Mouse (Mus musculus) limb, embryonic 12.5 days (tissue): ENCODE measurements around the gene Tmub2. TPM values are rescaled to one million over a fixed set of nuclear protein-coding genes. Genes with fewer than 3 reads are reported as not detected.

Experiments used
- ATAC-seq: fragments of 200-750 bp; cut with Nextera tagmentation; 2 replicates; pipeline ENCODE4 v1.8.0; 2017; ENCODE audit warnings: low read depth, moderate TSS enrichment; ENCODE audit not compliant: insufficient number of reproducible peaks, insufficient read depth, low FRiP score, low TSS enrichment
- H3K27ac ChIP-seq: fragments of 300-500 bp; sonication (generic); 2 replicates; pipeline ENCODE4 v1.5.1; 2016; ENCODE audit warnings: mild to moderate bottlenecking, moderate library complexity
- H3K27me3 ChIP-seq: fragments of 300-500 bp; sonication (generic); 2 replicates; pipeline ENCODE4 v1.6.1; 2016; ENCODE audit warnings: mild to moderate bottlenecking, moderate library complexity
- H3K36me3 ChIP-seq: fragments of 300-500 bp; sonication (generic); 2 replicates; pipeline ENCODE4 v1.6.1; 2016; ENCODE audit warnings: mild to moderate bottlenecking, moderate library complexity
- H3K4me1 ChIP-seq: fragments of 300-500 bp; sonication (generic); replicated peaks from 2 replicates; pipeline ENCODE4 v1.6.1; 2016
- H3K4me2 ChIP-seq: fragments of 300-500 bp; sonication (generic); 2 replicates; pipeline ENCODE4 v1.6.1; 2016; ENCODE audit warnings: mild to moderate bottlenecking, moderate library complexity
- H3K4me3 ChIP-seq: fragments of 300-500 bp; sonication (generic); replicated peaks from 2 replicates; pipeline ENCODE4 v1.5.1; 2016; ENCODE audit warnings: mild to moderate bottlenecking
- H3K9ac ChIP-seq: fragments of 300-500 bp; sonication (generic); replicated peaks from 2 replicates; pipeline ENCODE4 v1.6.1; 2016; ENCODE audit warnings: mild to moderate bottlenecking, moderate library complexity
- H3K9me3 ChIP-seq: fragments of 300-500 bp; sonication (generic); 2 replicates; pipeline ENCODE4 v1.6.1; 2016; ENCODE audit warnings: mild to moderate bottlenecking, moderate library complexity
- WGBS: fragments of 180-500 bp; shearing (Covaris S2); methylation state at CpG from one replicate; pipeline ENCODE4 v1.1.7; 2016; 5-methylcytosine and 5-hydroxymethylcytosine counted together
- polyA plus RNA-seq: library from polyadenylated mRNA; unstranded; fragments of >200 nt; fragmentation: Nextera tagmentation; extraction: Ambion mirVana; gene quantifications from 2 replicates; pipeline ENCODE4 v1.2.1, GENCODE M21; 2016

Gene Tmub2
- 47.4 and 48.9 TPM in 2 replicates for polyA plus RNA-seq

- no peaks in the 10 kb centered on the region for H3K27me3 ChIP-seq
- under 1% methylated on average over 32 of the region's 32 CpGs for WGBS
- peaks cover 25% of the 10 kb centered on the region for H3K36me3 ChIP-seq
Observed at GRCm38 (mm10) chr11:102284501-102285094, at the start of gene Tmub2. TSS of gene Tmub2 (plus strand) at chr11:102284931.

GRCm38 (mm10) chr11:102236022-102236421 lies 48.7 kb upstream of the Tmub2 start:
- no peak for ATAC-seq
- no peak overlapping the region for H3K27ac ChIP-seq
- WGBS = 62% methylated on average over 2 of the region's 2 CpGs

More at GRCm38 (mm10) chr11:102284501-102285094, at the start of gene Tmub2:
- H3K9me3 ChIP-seq = no peaks in the 10 kb centered on the region
- peaks cover 13% of the 10 kb centered on the region for H3K4me1 ChIP-seq
- H3K4me2 ChIP-seq = peak within 1 kb of the TSS; percentile 67
- peak within 1 kb of the TSS; percentile 72 for H3K27ac ChIP-seq
- peak within 1 kb of the TSS; percentile 85 for H3K9ac ChIP-seq
- peak within 1 kb of the TSS; percentile 75 for H3K4me3 ChIP-seq
- peak; percentile 90 for ATAC-seq

GRCm38 (mm10) chr11:102240636-102241035 lies 44.1 kb upstream of the Tmub2 start:
- no peak for ATAC-seq
- WGBS = 90% methylated on average over 6 of the region's 6 CpGs
- peaks cover 12% of the 10 kb centered on the region for H3K4me1 ChIP-seq
- no peak overlapping the region for H3K9ac ChIP-seq
- no peaks in the 10 kb centered on the region; the same call in 1 of the 2 replicates for H3K27me3 ChIP-seq
- no peak overlapping the region for H3K4me2 ChIP-seq
- H3K9me3 ChIP-seq = no peaks in the 10 kb centered on the region
- no peak overlapping the region for H3K27ac ChIP-seq
- H3K36me3 ChIP-seq = no peaks in the 10 kb centered on the region
- no peak overlapping the region for H3K4me3 ChIP-seq

More at GRCm38 (mm10) chr11:102236022-102236421, 48.7 kb upstream of the Tmub2 start:
- Histone ChIP-seq H3K9me3 (no peaks in the 10 kb centered on the region), H3K27me3 (no peaks in the 10 kb centered on the region), H3K9ac (no peak overlapping the region), H3K4me1 (no peaks in the 10 kb centered on the region), H3K4me3 (no peak overlapping the region), H3K36me3 (no peaks in the 10 kb centered on the region), H3K4me2 (no peak overlapping the region)

DNA sequence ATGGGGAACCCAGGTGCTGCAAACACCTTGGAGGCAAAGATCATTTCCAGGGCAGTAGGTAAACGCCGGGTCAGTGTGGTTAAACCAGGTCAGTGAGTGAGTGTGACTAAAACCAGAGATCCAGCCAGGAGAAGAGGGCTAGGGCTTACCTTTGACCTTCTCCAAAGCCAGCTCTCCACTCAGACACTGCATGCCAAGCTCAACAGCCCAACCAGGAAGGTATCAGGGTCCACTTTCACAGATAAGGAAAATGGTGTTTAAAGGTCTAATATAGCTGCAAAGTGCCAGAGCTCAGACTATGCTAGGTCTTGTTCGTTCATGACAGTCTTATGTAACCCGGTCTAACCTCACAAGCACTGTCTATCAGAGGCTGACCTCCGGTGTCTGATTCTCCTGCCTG lies 43.5 kb upstream of the Tmub2 start:
- no peak for ATAC-seq
- Histone ChIP-seq H3K27me3 (no peaks in the 10 kb centered on the region; the same call in 1 of the 2 replicates), H3K9ac (no peak overlapping the region), H3K4me3 (no peak overlapping the region), H3K9me3 (no peaks in the 10 kb centered on the region), H3K4me2 (no peak overlapping the region), H3K4me1 (peaks cover 16% of the 10 kb centered on the region), H3K36me3 (no peaks in the 10 kb centered on the region), H3K27ac (no peak overlapping the region)
- WGBS = 87% methylated on average over 5 of the region's 5 CpGs

- Histone ChIP-seq H3K4me2 (no peak overlapping the region), H3K36me3 (no peaks in the 10 kb centered on the region), H3K27ac (no peak overlapping the region), H3K4me3 (no peak overlapping the region), H3K9ac (no peak overlapping the region), H3K27me3 (no peaks in the 10 kb centered on the region; the same call in 1 of the 2 replicates), H3K4me1 (peaks cover 16% of the 10 kb centered on the region), H3K9me3 (no peaks in the 10 kb centered on the region)
- WGBS = 54% methylated on average over 5 of the region's 5 CpGs
- ATAC-seq = no peak
Observed at GRCm38 (mm10) chr11:102241874-102242273, 42.9 kb upstream of the Tmub2 start.

DNA sequence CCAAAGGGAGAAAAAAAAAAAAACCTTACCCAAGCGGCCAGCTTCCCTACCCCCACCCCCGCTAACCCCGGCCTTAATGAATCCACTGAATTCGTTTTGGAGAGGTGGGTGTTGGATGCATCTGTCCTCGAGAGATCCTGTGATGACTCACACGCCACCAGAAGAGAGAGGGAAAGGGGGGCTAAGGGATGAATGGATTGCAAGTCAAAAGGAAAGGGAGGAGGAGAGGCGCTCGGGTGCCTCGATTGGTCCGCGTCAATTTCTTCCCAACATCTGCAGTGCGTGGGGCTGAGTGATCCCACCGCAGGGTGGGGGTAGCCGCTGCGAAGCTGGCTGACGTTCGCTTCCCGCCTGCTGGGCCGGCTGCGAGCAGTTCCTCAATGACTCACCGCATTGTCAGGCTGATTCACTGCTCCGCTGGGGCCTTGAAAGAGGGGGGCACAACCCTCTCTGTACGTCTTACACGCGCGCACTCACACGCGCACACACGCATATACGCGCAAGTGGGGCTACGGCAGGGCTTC lies 39.7 kb upstream of the Tmub2 start:
- Histone ChIP-seq H3K9me3 (no peaks in the 10 kb centered on the region), H3K4me2 (peak overlapping the region; percentile 81), H3K36me3 (no peaks in the 10 kb centered on the region), H3K27ac (peak overlapping the region; percentile 56; the same call in 1 of the 2 replicates), H3K4me1 (peaks cover 25% of the 10 kb centered on the region), H3K27me3 (no peaks in the 10 kb centered on the region; the same call in 1 of the 2 replicates), H3K9ac (peak overlapping the region; percentile 56), H3K4me3 (peak overlapping the region; percentile 37)
- WGBS = 2% methylated on average over 32 of the region's 32 CpGs
- ATAC-seq = peak; percentile 13; the same call in 1 of the 2 replicates

DNA sequence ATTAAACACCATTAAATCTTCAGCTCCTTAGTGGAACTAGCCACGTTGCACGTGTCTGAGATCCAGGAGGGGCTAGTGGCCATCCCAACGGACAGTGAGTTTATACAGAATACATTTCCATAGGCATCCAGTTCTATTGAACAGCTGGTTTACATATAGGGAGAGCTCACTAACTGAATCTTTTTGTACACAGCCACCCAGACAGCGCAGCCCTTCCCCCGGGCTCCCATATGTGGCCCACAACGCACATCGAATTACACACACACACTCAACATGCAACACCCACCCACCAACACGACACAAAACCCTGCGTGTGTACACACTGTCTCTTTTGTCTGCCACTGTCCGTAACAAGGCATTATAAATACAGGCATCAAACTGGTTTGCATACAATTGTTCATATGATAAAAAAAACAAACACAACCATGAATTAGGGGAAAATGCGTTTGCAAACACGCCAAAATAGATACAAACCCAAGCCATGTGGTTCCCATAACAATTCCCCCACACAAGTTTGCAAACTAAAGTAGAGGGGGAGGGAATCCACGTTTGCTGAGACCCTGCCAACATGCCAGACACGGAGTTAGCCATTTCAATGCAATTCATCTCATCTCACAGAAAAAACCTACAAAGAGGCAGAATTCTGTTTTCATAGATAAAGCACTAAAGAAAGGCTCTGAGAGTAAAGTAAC lies 39.0 kb upstream of the Tmub2 start:
- Histone ChIP-seq H3K4me3 (peak overlapping the region; percentile 37), H3K4me1 (peaks cover 25% of the 10 kb centered on the region), H3K9me3 (no peaks in the 10 kb centered on the region), H3K4me2 (peak overlapping the region; percentile 81), H3K27ac (peak overlapping the region; percentile 56; the same call in 1 of the 2 replicates), H3K27me3 (no peaks in the 10 kb centered on the region; the same call in 1 of the 2 replicates), H3K36me3 (peaks cover under 1% of the 10 kb centered on the region; the same call in 1 of the 2 replicates), H3K9ac (peak overlapping the region; percentile 56; the same call in 1 of the 2 replicates)
- ATAC-seq = no peak
- WGBS = 48% methylated on average over 14 of the region's 14 CpGs

DNA sequence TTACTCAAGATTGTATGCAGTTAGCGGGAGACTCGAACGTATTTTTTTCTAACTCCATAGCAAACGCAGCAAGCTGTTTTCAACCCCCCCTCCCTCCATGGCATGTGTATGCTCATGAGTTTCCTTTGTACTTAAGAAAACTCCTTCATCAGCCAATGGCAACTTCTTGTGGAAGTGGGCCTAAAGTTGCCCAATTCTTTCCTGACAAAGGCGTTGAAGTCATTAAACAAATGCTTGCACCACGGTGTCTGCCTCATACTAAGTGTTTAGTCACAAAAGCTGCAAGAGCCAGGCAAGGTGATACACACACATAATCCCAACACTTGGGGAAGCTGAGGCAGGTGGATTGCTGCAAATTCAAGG lies 38.5 kb upstream of the Tmub2 start:
- Histone ChIP-seq H3K27me3 (no peaks in the 10 kb centered on the region; the same call in 1 of the 2 replicates), H3K27ac (no peak overlapping the region)

GRCm38 (mm10) chr11:102246871-102247270 lies 37.9 kb upstream of the Tmub2 start:
- H3K4me2 ChIP-seq = no peak overlapping the region
- no peaks in the 10 kb centered on the region for H3K9me3 ChIP-seq
- H3K27ac ChIP-seq = no peak overlapping the region
- no peak for ATAC-seq
- H3K27me3 ChIP-seq = no peaks in the 10 kb centered on the region; the same call in 1 of the 2 replicates
- peaks cover 11% of the 10 kb centered on the region; the same call in 1 of the 2 replicates for H3K36me3 ChIP-seq
- H3K4me1 ChIP-seq = peaks cover 25% of the 10 kb centered on the region
- 89% methylated on average over 4 of the region's 4 CpGs for WGBS
- H3K4me3 ChIP-seq = no peak overlapping the region
- no peak overlapping the region for H3K9ac ChIP-seq

More for the DNA sequence above, 38.5 kb upstream of the Tmub2 start:
- no peak for ATAC-seq
- peaks cover 6% of the 10 kb centered on the region; the same call in 1 of the 2 replicates for H3K36me3 ChIP-seq
- 85% methylated on average over 6 of the region's 6 CpGs for WGBS
- H3K9ac ChIP-seq = no peak overlapping the region
- no peak overlapping the region for H3K4me3 ChIP-seq
- no peak overlapping the region for H3K4me2 ChIP-seq
- peaks cover 25% of the 10 kb centered on the region for H3K4me1 ChIP-seq
- H3K9me3 ChIP-seq = no peaks in the 10 kb centered on the region

DNA sequence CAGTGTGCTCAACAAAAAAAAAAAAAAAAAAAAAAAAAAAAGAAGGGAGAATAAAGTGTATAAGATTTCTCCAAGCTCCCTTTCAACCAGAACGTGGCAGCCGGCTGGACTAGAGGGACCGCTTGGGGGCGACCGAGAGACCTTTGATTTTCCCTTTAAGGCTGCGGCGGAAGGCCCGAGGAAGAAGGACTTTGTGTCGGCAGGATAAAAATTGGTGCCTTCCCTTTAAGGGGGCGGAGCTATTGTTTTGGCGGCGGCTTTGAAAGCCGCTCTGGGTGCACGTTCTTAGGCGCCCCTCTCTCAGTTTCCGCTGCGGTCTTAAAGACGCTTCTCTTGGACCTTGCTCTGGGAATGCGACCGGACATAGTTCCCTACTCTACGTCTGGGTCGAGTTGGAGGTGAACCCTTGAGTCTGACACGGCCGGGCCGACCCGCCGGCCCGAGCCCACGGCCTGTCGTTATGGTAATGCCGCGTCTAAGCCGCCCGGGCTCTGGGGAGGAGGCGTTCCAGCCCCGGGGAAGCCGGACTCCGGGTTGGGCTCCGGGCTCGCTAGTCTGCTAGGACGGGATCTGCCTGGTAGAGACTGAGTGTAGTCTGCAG lies 36.0 kb upstream of the Tmub2 start, which contains the start of gene BC030867:
TSS of gene BC030867 (plus strand) at position 253 of the 601 bp plus-strand sequence.
- Histone ChIP-seq H3K36me3 (peaks cover 16% of the 10 kb centered on the region), H3K9ac (peak within 1 kb of the TSS; percentile 66), H3K4me1 (peaks cover 25% of the 10 kb centered on the region), H3K27me3 (no peaks in the 10 kb centered on the region; the same call in 1 of the 2 replicates), H3K9me3 (no peaks in the 10 kb centered on the region), H3K4me2 (peak within 1 kb of the TSS; percentile 89), H3K27ac (peak within 1 kb of the TSS; percentile 67), H3K4me3 (peak within 1 kb of the TSS; percentile 79)
- WGBS = under 1% methylated on average over 41 of the region's 41 CpGs
- peak; percentile 45; the same call in 1 of the 2 replicates for ATAC-seq
